Mouse (Mus musculus) heart, embryonic 13.5 days (tissue): ENCODE data around the gene Cacna1g. TPM values are rescaled to one million over a fixed set of nuclear protein-coding genes. Genes with fewer than 3 reads are reported as not detected.

ENCODE experiments used
- ATAC-seq: fragments of 200-750 bp; cut with Nextera tagmentation; 2 replicates; pipeline ENCODE4 v1.8.0; 2017; ENCODE audit warnings: moderate TSS enrichment; ENCODE audit not compliant: insufficient number of reproducible peaks, low FRiP score, low TSS enrichment; ENCODE audit errors: extremely low read depth
- H3K27ac ChIP-seq: fragments of 300-500 bp; sonication (generic); replicated peaks from 2 replicates; pipeline ENCODE4 v1.5.1; 2015; ENCODE audit warnings: moderate library complexity, mild to moderate bottlenecking, inconsistent platforms
- H3K27me3 ChIP-seq: fragments of 300-500 bp; sonication (generic); replicated peaks from 2 replicates; pipeline ENCODE4 v1.6.1; 2015; ENCODE audit warnings: mild to moderate bottlenecking, inconsistent platforms
- H3K36me3 ChIP-seq: fragments of 300-500 bp; sonication (generic); 2 replicates; pipeline ENCODE4 v1.6.1; 2015; ENCODE audit warnings: mild to moderate bottlenecking, inconsistent platforms
- H3K4me1 ChIP-seq: fragments of 300-500 bp; sonication (generic); 2 replicates; pipeline ENCODE4 v1.6.1; 2015; ENCODE audit warnings: inconsistent platforms
- H3K4me2 ChIP-seq: fragments of 300-500 bp; sonication (generic); 2 replicates; pipeline ENCODE4 v1.6.1; 2015; ENCODE audit warnings: inconsistent platforms, mild to moderate bottlenecking, moderate library complexity
- H3K4me3 ChIP-seq: fragments of 300-500 bp; sonication (generic); 2 replicates; pipeline ENCODE4 v1.5.1; 2015; ENCODE audit warnings: moderate library complexity, mild to moderate bottlenecking, inconsistent platforms
- H3K9ac ChIP-seq: fragments of 300-500 bp; sonication (generic); 2 replicates; pipeline ENCODE4 v1.6.1; 2015; ENCODE audit warnings: inconsistent platforms, mild to moderate bottlenecking, moderate library complexity
- H3K9me3 ChIP-seq: fragments of 300-500 bp; sonication (generic); 2 replicates; pipeline ENCODE4 v1.6.1; 2016; ENCODE audit warnings: inconsistent platforms
- WGBS: fragments of 180-500 bp; shearing (Covaris S2); methylation state at CpG from one replicate; pipeline ENCODE4 v1.1.7; 2015; ENCODE audit warnings: mixed read lengths; 5-methylcytosine and 5-hydroxymethylcytosine counted together
- polyA plus RNA-seq: library from polyadenylated mRNA; unstranded; fragments of >200 nt; fragmentation: Nextera tagmentation; extraction: Ambion mirVana; gene quantifications from 2 replicates; pipeline ENCODE4 v1.2.1, GENCODE M21; 2015

Cacna1g gene
- 3.4 and 5.8 TPM in 2 replicates for polyA plus RNA-seq

GRCm38 (mm10) chr11:94473707-94474543, at the start of gene Cacna1g:
Gene Cacna1g (minus strand): TSS chr11:94474198.
- Histone ChIP-seq H3K9ac (peak within 1 kb of the TSS; percentile 84), H3K9me3 (no peaks in the 10 kb centered on the region), H3K4me1 (peaks cover 61% of the 10 kb centered on the region), H3K27ac (peak within 1 kb of the TSS; percentile 61), H3K4me2 (peak within 1 kb of the TSS; percentile 98), H3K27me3 (peaks cover 83% of the 10 kb centered on the region), H3K4me3 (peak within 1 kb of the TSS; percentile 64), H3K36me3 (no peaks in the 10 kb centered on the region)
- under 1% methylated on average over 61 of the region's 71 CpGs for WGBS
- ATAC-seq = peak; percentile 80

GRCm38 (mm10) chr11:94521219-94521843, 47.3 kb upstream of the Cacna1g start, which contains the start of gene Mycbpap:
Gene Mycbpap (minus strand): TSS chr11:94521742.
- under 1% methylated on average over 42 of the region's 42 CpGs for WGBS
- Histone ChIP-seq H3K4me2 (peak within 1 kb of the TSS; percentile 91), H3K4me1 (peaks cover 43% of the 10 kb centered on the region), H3K27me3 (no peaks in the 10 kb centered on the region), H3K9me3 (no peaks in the 10 kb centered on the region), H3K27ac (peak within 1 kb of the TSS; percentile 76), H3K36me3 (no peaks in the 10 kb centered on the region), H3K9ac (peak within 1 kb of the TSS; percentile 84), H3K4me3 (peak within 1 kb of the TSS; percentile 66)
- peak; percentile 55 for ATAC-seq

GRCm38 (mm10) chr11:94513452-94513851, 39.5 kb upstream of the Cacna1g start:
- no peak overlapping the region for H3K4me2 ChIP-seq
- no peak overlapping the region for H3K4me3 ChIP-seq
- ATAC-seq = no peak
- WGBS = 48% methylated on average over 9 of the region's 9 CpGs
- H3K36me3 ChIP-seq = peaks cover 6% of the 10 kb centered on the region; the same call in 1 of the 2 replicates
- H3K27me3 ChIP-seq = no peaks in the 10 kb centered on the region
- peaks cover 4% of the 10 kb centered on the region; the same call in 1 of the 2 replicates for H3K9me3 ChIP-seq
- H3K4me1 ChIP-seq = peaks cover 6% of the 10 kb centered on the region
- no peak overlapping the region for H3K9ac ChIP-seq
- no peak overlapping the region for H3K27ac ChIP-seq

- 66% methylated on average over 10 of the region's 10 CpGs for WGBS
- Histone ChIP-seq H3K27me3 (peaks cover 28% of the 10 kb centered on the region; the same call in 1 of the 2 replicates), H3K9me3 (peaks cover 4% of the 10 kb centered on the region; the same call in 1 of the 2 replicates), H3K9ac (no peak overlapping the region), H3K4me2 (no peak overlapping the region), H3K4me3 (no peak overlapping the region), H3K27ac (no peak overlapping the region), H3K4me1 (no peaks in the 10 kb centered on the region), H3K36me3 (peaks cover 6% of the 10 kb centered on the region; the same call in 1 of the 2 replicates)
- ATAC-seq = no peak
Measured at GRCm38 (mm10) chr11:94508976-94509375, 35.0 kb upstream of the Cacna1g start.

GRCm38 (mm10) chr11:94501482-94501881, 27.5 kb upstream of the Cacna1g start:
- peaks cover 44% of the 10 kb centered on the region for H3K4me1 ChIP-seq
- H3K9ac ChIP-seq = no peak overlapping the region
- no peak overlapping the region for H3K4me3 ChIP-seq
- H3K27me3 ChIP-seq = peaks cover 63% of the 10 kb centered on the region
- no peaks in the 10 kb centered on the region for H3K9me3 ChIP-seq
- H3K27ac ChIP-seq = no peak overlapping the region
- WGBS = 74% methylated on average over 8 of the region's 8 CpGs
- ATAC-seq = no peak
- H3K4me2 ChIP-seq = no peak overlapping the region
- H3K36me3 ChIP-seq = no peaks in the 10 kb centered on the region

- no peak for ATAC-seq
- peak overlapping the region; percentile 86 for H3K9ac ChIP-seq
- H3K4me1 ChIP-seq = peaks cover 52% of the 10 kb centered on the region
- H3K4me2 ChIP-seq = peak overlapping the region; percentile 72
- H3K27me3 ChIP-seq = peaks cover 54% of the 10 kb centered on the region
- H3K27ac ChIP-seq = peak overlapping the region; percentile 91
- no peaks in the 10 kb centered on the region for H3K9me3 ChIP-seq
- WGBS = 25% methylated on average over 8 of the region's 8 CpGs
- peaks cover 8% of the 10 kb centered on the region for H3K36me3 ChIP-seq
- peak overlapping the region; percentile 60 for H3K4me3 ChIP-seq
Measured at GRCm38 (mm10) chr11:94500362-94500761, 26.4 kb upstream of the Cacna1g start.

- ATAC-seq = peak; percentile 15; the same call in 1 of the 2 replicates
- Histone ChIP-seq H3K4me2 (peak within 1 kb of the TSS; percentile 72), H3K4me3 (peak within 1 kb of the TSS; percentile 60), H3K9me3 (no peaks in the 10 kb centered on the region), H3K9ac (peak within 1 kb of the TSS; percentile 86), H3K4me1 (peaks cover 59% of the 10 kb centered on the region), H3K27ac (peak within 1 kb of the TSS; percentile 91), H3K27me3 (peaks cover 54% of the 10 kb centered on the region), H3K36me3 (peaks cover 8% of the 10 kb centered on the region)
- WGBS = under 1% methylated on average over 26 of the region's 26 CpGs
Measured at GRCm38 (mm10) chr11:94499661-94500152, 25.7 kb upstream of the Cacna1g start, which contains the start of gene Epn3. Gene Epn3 (minus strand): TSS chr11:94499974.

GRCm38 (mm10) chr11:94499035-94499434, 25.0 kb upstream of the Cacna1g start:
- Histone ChIP-seq H3K9ac (peak overlapping the region; percentile 86), H3K36me3 (peaks cover 8% of the 10 kb centered on the region), H3K4me1 (peaks cover 63% of the 10 kb centered on the region), H3K27ac (peak overlapping the region; percentile 91), H3K9me3 (no peaks in the 10 kb centered on the region), H3K4me2 (peak overlapping the region; percentile 72), H3K27me3 (peaks cover 53% of the 10 kb centered on the region), H3K4me3 (peak overlapping the region; percentile 60)
- WGBS = 10% methylated on average over 2 of the region's 2 CpGs
- no peak for ATAC-seq

GRCm38 (mm10) chr11:94498093-94498996, 24.3 kb upstream of the Cacna1g start:
- peak overlapping the region; percentile 72 for H3K4me2 ChIP-seq
- no peaks in the 10 kb centered on the region for H3K9me3 ChIP-seq
- H3K4me3 ChIP-seq = peak overlapping the region; percentile 60
- peaks cover 15% of the 10 kb centered on the region for H3K36me3 ChIP-seq
- H3K27ac ChIP-seq = peak overlapping the region; percentile 91
- ATAC-seq = 0 out of 2 replicates have a peak, but pooled peaks have one; percentile 20
- WGBS = 20% methylated on average over 19 of the region's 19 CpGs
- peak overlapping the region; percentile 86 for H3K9ac ChIP-seq
- peaks cover 60% of the 10 kb centered on the region for H3K27me3 ChIP-seq
- H3K4me1 ChIP-seq = peaks cover 63% of the 10 kb centered on the region

- Histone ChIP-seq H3K27ac (peak overlapping the region; percentile 86), H3K4me2 (peak overlapping the region; percentile 33), H3K9me3 (no peaks in the 10 kb centered on the region), H3K4me1 (peaks cover 68% of the 10 kb centered on the region), H3K36me3 (peaks cover 20% of the 10 kb centered on the region), H3K4me3 (no peak overlapping the region), H3K9ac (peak overlapping the region; percentile 52; the same call in 1 of the 2 replicates), H3K27me3 (peaks cover 72% of the 10 kb centered on the region)
- no peak for ATAC-seq
- WGBS = 34% methylated on average over 3 of the region's 3 CpGs
Measured at GRCm38 (mm10) chr11:94495415-94495814, 21.4 kb upstream of the Cacna1g start.
